Mouse (Mus musculus) heart, postnatal 0 days (tissue): ENCODE data around the gene Rpl22.

ENCODE experiments used
- CTCF ChIP-seq: IDR thresholded peaks from 2 replicates; pipeline ENCODE4 v1.5.1; 2016; ENCODE audit warnings: antibody characterized with exemption, control low read depth, low read depth
- EP300 ChIP-seq: IDR thresholded peaks from 2 replicates; pipeline ENCODE4 v1.6.1; 2016; ENCODE audit warnings: antibody characterized with exemption, low read depth

DNA sequence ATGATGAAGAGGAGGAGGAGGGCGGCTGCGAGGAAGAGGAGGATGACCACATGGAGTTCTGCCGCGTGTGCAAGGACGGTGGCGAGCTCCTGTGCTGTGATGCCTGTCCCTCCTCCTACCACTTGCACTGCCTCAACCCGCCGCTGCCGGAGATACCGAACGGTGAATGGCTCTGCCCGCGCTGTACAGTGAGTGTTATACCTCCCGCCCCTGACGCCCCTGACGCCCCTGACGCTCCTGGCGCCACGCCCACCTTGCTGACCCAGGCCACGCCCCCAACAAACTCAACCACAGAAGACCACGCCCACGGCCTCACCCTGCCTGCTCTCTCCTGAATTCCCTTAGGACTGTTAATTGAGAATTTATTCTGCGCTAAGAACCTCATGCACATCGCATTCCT lies 35.3 kb downstream of the Rpl22 start:
- TF ChIP-seq CTCF (no peak), EP300 (no peak)
